Mouse (Mus musculus) macrophage (primary cell): Measurements from ENCODE around the gene Cfap126. TPM values are rescaled to one million over a fixed set of nuclear protein-coding genes. Genes with fewer than 3 reads are reported as not detected.
"Not testable (repeated sequence)": the region's sequence is repeated elsewhere in the genome, so short reads cannot be mapped to it uniquely, and the experiment has no call there.

Source experiments
- H3K27ac ChIP-seq: fragments of 350-480 bp; formaldehyde crosslinking; 2 replicates; pipeline ENCODE4 v1.9.0; 2021
- H3K36me3 ChIP-seq: fragments of 350-480 bp; formaldehyde crosslinking; 2 replicates; pipeline ENCODE4 v1.9.0; 2021; ENCODE audit errors: inconsistent target
- H3K4me3 ChIP-seq: fragments of 350-480 bp; formaldehyde crosslinking; 2 replicates; pipeline ENCODE4 v1.9.0; 2021; ENCODE audit errors: inconsistent target
- H3K79me2 ChIP-seq: fragments of 350-480 bp; formaldehyde crosslinking; 2 replicates; pipeline ENCODE4 v1.9.0; 2021; ENCODE audit errors: inconsistent target
- WGBS: methylation state at CpG from one replicate; pipeline ENCODE4 v1.1.7; 2026; ENCODE audit warnings: inconsistent platforms; ENCODE audit not compliant: missing documents; 5-methylcytosine and 5-hydroxymethylcytosine counted together
- polyA plus RNA-seq: library from polyadenylated mRNA; stranded (reverse); fragments of 250-400 nt; gene quantifications from 3 replicates; pipeline ENCODE4 v1.2.4, GENCODE M21; 2018; ENCODE audit warnings: inconsistent platforms
- total RNA-seq, 78 experiments: library from RNA; depleted of rRNA; stranded (reverse); fragments of 250-400 nt; gene quantifications; 1 replicate in 9 of 78; 2 replicates in 24 of 78; 3 replicates in 43 of 78; 4 replicates in 2 of 78; pipeline ENCODE4 v1.2.4; 2018; ENCODE audit warnings: inconsistent platforms in 56 of 78

The Cfap126 gene
- 1 to 10 TPM in 7 of 26 experiments, not detected in 19; 1.0 to 4.4 (median 2.4) TPM for total RNA-seq (2018; cell fraction: chromatin; rRNA removed)
- 10 to 100 TPM in 2 of 26 experiments, 1 to 10 TPM in 24; 5.7 to 13.1 (median 7.1) TPM for total RNA-seq (2018; cell fraction: cytosol; rRNA removed)
- total RNA-seq (2018; cell fraction: nucleus; rRNA removed): 1 to 10 TPM in 17 of 26 experiments, under 1 TPM in 3, not detected in 6; 0.63 to 4.1 (median 1.8) TPM
- polyA plus RNA-seq: 4.2 to 31.6 TPM (median 7.6 TPM) in 3 replicates

GRCm38 (mm10) chr1:171113873-171114299, at the start of gene Cfap126:
Gene Cfap126, plus strand, starts transcription at chr1:171113918.
- WGBS: under 1% methylated on average over 24 of the region's 24 CpGs
- Histone ChIP-seq H3K36me3 (no peaks in the 10 kb centered on the region), H3K27ac (peak within 1 kb of the TSS; percentile 71), H3K4me3 (peak within 1 kb of the TSS; percentile 38), H3K79me2 (no peaks in the 10 kb centered on the region)

- not testable (repeated sequence) for H3K4me3 ChIP-seq, H3K27ac ChIP-seq, H3K36me3 ChIP-seq, H3K79me2 ChIP-seq
- WGBS: 4% methylated on average over 31 of the region's 75 CpGs
Observed at GRCm38 (mm10) chr1:171064491-171065242, 49.1 kb upstream of the Cfap126 start, which contains the start of gene Fcgr3. Gene Fcgr3, minus strand, starts transcription at chr1:171064935.

GRCm38 (mm10) chr1:171065243-171065587, 48.5 kb upstream of the Cfap126 start:
- not testable (repeated sequence) for H3K27ac ChIP-seq, H3K4me3 ChIP-seq, H3K36me3 ChIP-seq, H3K79me2 ChIP-seq
- 2% methylated on average over 13 of the region's 35 CpGs for WGBS

GRCm38 (mm10) chr1:171065768-171066167, 48.0 kb upstream of the Cfap126 start:
- H3K79me2 ChIP-seq, H3K36me3 ChIP-seq, H3K27ac ChIP-seq, H3K4me3 ChIP-seq: not testable (repeated sequence)
- WGBS: 10% methylated on average over 23 of the region's 45 CpGs

- WGBS: 62% methylated on average over 2 of the region's 10 CpGs
- H3K79me2 ChIP-seq, H3K4me3 ChIP-seq, H3K36me3 ChIP-seq, H3K27ac ChIP-seq: not testable (repeated sequence)
Observed at GRCm38 (mm10) chr1:171066583-171066982, 47.1 kb upstream of the Cfap126 start.

- 52% methylated on average over 4 of the region's 5 CpGs for WGBS
- not testable (repeated sequence) for H3K27ac ChIP-seq, H3K36me3 ChIP-seq, H3K4me3 ChIP-seq, H3K79me2 ChIP-seq
Observed at GRCm38 (mm10) chr1:171067928-171068327, 45.8 kb upstream of the Cfap126 start.

GRCm38 (mm10) chr1:171069508-171069907, 44.2 kb upstream of the Cfap126 start:
- not testable (repeated sequence) for H3K4me3 ChIP-seq, H3K79me2 ChIP-seq
- WGBS: 65% methylated on average over 3 of the region's 3 CpGs

GRCm38 (mm10) chr1:171070879-171071278, 42.8 kb upstream of the Cfap126 start:
- 60% methylated on average over 3 of the region's 16 CpGs for WGBS
- not testable (repeated sequence) for H3K4me3 ChIP-seq, H3K79me2 ChIP-seq, H3K36me3 ChIP-seq, H3K27ac ChIP-seq

More at GRCm38 (mm10) chr1:171069508-171069907, 44.2 kb upstream of the Cfap126 start:
- H3K36me3 ChIP-seq, H3K27ac ChIP-seq: not testable (repeated sequence)

GRCm38 (mm10) chr1:171071726-171072125, 42.0 kb upstream of the Cfap126 start:
- WGBS: no CpG with 5 or more reads among the region's 35 CpGs
- H3K27ac ChIP-seq: not testable (repeated sequence)

GRCm38 (mm10) chr1:171072217-171072616, 41.5 kb upstream of the Cfap126 start:
- WGBS: no CpG with 5 or more reads among the region's 45 CpGs
- H3K79me2 ChIP-seq, H3K36me3 ChIP-seq, H3K27ac ChIP-seq, H3K4me3 ChIP-seq: not testable (repeated sequence)

More at GRCm38 (mm10) chr1:171071726-171072125, 42.0 kb upstream of the Cfap126 start:
- H3K36me3 ChIP-seq, H3K4me3 ChIP-seq, H3K79me2 ChIP-seq: not testable (repeated sequence)

GRCm38 (mm10) chr1:171074283-171074682, 39.4 kb upstream of the Cfap126 start:
- not testable (repeated sequence) for H3K36me3 ChIP-seq, H3K79me2 ChIP-seq, H3K27ac ChIP-seq, H3K4me3 ChIP-seq
- WGBS: 39% methylated on average over 3 of the region's 10 CpGs

GRCm38 (mm10) chr1:171076176-171076575, 37.5 kb upstream of the Cfap126 start:
- H3K4me3 ChIP-seq, H3K36me3 ChIP-seq, H3K79me2 ChIP-seq, H3K27ac ChIP-seq: not testable (repeated sequence)
- no CpG with 5 or more reads among the region's 5 CpGs for WGBS

- not testable (repeated sequence) for H3K79me2 ChIP-seq, H3K36me3 ChIP-seq, H3K4me3 ChIP-seq, H3K27ac ChIP-seq
- WGBS: 45% methylated on average over 5 of the region's 5 CpGs
Observed at GRCm38 (mm10) chr1:171077192-171077591, 36.5 kb upstream of the Cfap126 start.

- H3K27ac ChIP-seq, H3K36me3 ChIP-seq, H3K79me2 ChIP-seq, H3K4me3 ChIP-seq: not testable (repeated sequence)
- 10% methylated on average over 2 of the region's 27 CpGs for whole genome bisulfite sequencing
Observed at GRCm38 (mm10) chr1:171077955-171078354, 35.8 kb upstream of the Cfap126 start.

GRCm38 (mm10) chr1:171078419-171078818, 35.3 kb upstream of the Cfap126 start:
- H3K79me2 ChIP-seq, H3K36me3 ChIP-seq, H3K27ac ChIP-seq, H3K4me3 ChIP-seq: not testable (repeated sequence)
- WGBS: 30% methylated on average over 8 of the region's 12 CpGs
